Mouse (Mus musculus): Measurements from ENCODE around the gene Tmem175.

The Tmem175 gene

DNA sequence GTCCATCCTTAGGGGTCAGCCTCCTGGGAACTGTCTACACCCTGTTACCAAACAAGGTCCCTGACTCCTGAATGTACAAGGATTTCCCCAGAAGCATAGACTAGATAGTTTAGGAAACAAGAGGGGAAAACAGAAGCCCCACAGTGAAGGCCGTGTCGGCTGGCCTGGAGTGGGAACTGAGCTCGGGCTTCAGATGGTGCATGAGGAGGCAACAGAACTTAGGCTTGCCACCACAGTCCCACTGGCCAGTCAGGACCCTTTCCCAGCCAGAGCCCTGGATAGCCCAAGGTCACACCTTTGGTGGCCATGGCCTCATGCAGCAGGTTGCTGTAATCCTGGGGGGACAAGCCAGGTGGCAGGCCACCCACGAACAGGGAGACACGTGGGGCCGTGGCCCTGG lies 23.8 kb downstream of the Tmem175 start:
- no peak for DNase-seq (ENCODE audit: low spot score in 2 of 2)

DNA sequence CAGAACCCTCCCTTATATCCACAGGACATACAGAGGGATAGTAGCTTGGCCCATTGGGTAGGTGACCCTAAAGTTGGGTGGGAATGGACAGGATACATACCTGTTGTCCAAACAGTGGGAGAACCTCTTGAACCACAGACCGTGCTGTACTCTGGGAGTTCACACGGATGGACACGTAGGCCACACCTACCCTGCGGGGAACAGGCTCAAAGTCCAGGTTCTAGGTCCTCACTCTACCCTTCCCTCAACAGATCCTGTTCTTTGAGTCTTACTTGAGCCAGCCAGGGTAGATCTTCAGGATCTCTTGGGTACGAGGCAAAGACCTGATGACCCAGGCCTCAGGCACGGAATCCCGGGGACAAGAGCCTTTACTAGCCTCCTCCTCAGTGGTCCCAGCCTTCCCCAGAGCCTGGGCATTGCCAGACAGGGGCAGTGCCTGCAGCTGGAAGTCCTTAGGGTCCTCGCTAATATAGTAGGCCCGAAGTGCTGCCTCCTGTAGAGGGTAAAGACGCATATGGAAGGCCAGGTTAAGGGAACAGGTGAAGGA lies 24.9 kb downstream of the Tmem175 start:
- no peak for DNase-seq (ENCODE audit: low spot score in 2 of 2)

GRCm38 (mm10) chr5:108655381-108655780 lies 25.8 kb downstream of the Tmem175 start:
- DNase-seq (ENCODE audit: low spot score in 2 of 2): no peak

- no peak for DNase-seq (ENCODE audit: low spot score in 2 of 2)
These were observed 26.5 kb downstream of the Tmem175 start for GRCm38 (mm10) chr5:108655891-108656650.

- no peak for DNase-seq (ENCODE audit: low spot score in 2 of 2)
These were observed 27.8 kb downstream of the Tmem175 start for GRCm38 (mm10) chr5:108657406-108657805.

- DNase-seq (ENCODE audit: low spot score in 2 of 2): no peak
These were observed 29.0 kb downstream of the Tmem175 start for GRCm38 (mm10) chr5:108658611-108659010.

GRCm38 (mm10) chr5:108659698-108660631 lies 30.4 kb downstream of the Tmem175 start, which contains the start of gene Idua:
Gene Idua, plus strand, starts transcription at chr5:108660331.
- peak in 1 of 2 experiments; percentile 18 for DNase-seq (ENCODE audit: low spot score in 2 of 2)

DNA sequence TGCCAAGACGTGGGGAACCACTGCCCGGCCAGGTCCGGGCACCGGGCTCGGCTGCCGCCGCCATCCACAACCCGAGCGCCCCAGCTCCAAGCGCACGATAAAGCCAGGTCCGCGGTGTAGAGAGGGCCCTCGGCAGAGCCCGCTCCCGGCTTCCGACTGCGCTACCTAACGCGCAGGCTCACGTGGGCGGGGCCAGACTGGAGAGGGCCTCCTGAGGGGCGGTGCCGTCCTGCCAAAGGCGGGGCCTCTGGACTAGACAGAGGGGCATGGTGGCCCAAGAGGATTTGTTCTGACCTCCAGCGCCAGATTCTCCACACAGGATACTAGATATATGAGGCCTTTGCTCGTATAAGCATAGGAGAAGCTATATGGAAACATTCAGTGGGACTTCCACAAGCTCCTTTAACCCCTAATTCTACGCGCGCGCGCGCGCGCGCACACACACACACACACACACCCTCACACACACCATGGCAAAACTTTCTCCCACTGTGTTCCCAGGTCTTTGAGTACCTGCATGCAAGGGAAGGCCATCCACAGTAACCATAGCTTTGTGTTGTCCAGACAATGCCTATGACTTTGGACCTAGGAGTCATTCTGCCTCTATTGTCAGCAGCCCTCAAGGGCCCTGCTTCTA lies 31.2 kb downstream of the Tmem175 start:
- DNase-seq (ENCODE audit: low spot score in 2 of 2): peak; percentile 72 to 83

- no peak for DNase-seq (ENCODE audit: low spot score in 2 of 2)
These were observed 33.2 kb downstream of the Tmem175 start for GRCm38 (mm10) chr5:108662772-108663171.

- DNase-seq (ENCODE audit: low spot score in 2 of 2): no peak
These were observed 35.5 kb downstream of the Tmem175 start for GRCm38 (mm10) chr5:108665066-108665465.

DNA sequence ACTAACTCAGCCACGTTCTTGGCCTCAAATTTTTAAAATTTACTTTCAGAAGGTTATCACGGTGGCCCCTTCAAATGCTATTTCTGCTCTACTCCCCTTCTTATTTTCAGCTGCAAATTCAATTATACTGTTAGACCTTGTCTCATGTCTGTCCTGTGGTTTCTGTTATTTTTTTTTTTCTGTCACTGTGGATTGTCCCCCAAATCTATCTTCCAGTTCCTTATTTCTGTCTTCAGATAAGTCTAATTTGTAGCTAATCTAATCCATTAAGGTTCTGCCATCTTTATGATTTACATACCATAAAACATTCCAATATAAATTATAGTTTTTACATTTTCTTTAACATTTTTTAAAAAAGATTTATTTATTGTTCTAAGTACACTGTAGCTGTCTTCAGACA lies 37.8 kb downstream of the Tmem175 start:
- no peak for DNase-seq (ENCODE audit: low spot score in 2 of 2)

- no peak for DNase-seq (ENCODE audit: low spot score in 2 of 2)
These were observed 38.9 kb downstream of the Tmem175 start for GRCm38 (mm10) chr5:108668387-108668932.

DNA sequence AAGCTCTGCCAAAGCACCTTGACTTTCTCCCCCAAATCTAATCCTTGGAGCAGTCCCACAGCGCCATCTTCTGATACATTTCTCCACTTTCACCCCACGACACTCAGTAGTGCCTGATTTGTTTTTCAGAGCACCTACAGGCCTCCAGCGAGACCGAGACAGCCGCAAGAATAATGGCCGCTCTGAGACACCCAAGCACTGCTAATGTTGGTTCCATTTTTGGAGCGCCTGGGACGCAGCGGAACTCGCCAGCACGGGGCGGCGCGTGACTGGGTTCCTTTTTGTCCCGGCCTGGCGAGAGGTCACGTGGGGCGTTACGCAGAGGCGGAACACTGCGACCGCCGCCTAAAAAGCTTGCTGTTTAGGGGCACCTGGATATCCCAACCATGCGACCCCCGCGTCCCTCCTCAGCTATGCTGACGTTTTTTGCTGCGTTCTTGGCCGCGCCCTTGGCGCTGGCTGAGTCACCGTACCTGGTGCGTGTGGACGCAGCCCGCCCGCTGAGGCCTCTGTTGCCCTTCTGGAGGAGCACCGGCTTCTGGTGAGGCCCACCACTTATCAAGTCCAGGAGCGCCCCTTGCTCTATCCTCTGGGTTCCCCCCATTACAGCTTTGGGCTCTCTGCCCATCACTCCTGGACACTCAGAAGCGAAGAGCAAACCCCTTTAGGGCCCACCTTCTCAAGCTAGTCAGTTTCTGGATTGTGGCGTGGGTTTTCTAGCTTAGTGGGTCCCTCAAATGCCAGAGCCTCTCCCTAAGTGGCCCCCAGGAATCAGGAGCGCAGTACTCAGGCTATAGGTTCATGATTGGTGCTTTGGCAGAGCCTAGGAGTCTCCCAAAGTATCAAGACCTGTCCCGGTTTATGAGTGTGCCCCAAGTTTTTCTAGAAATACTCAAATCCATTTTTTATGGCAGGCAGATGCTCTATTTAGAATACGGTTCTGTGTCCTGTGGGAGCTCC lies 39.7 kb downstream of the Tmem175 start, which contains the start of gene Dgkq:
Gene Dgkq (minus strand): TSS at position 696 of the 960 bp plus-strand sequence.
- DNase-seq (ENCODE audit: low spot score in 2 of 2): peak; percentile 70 to 74

DNA sequence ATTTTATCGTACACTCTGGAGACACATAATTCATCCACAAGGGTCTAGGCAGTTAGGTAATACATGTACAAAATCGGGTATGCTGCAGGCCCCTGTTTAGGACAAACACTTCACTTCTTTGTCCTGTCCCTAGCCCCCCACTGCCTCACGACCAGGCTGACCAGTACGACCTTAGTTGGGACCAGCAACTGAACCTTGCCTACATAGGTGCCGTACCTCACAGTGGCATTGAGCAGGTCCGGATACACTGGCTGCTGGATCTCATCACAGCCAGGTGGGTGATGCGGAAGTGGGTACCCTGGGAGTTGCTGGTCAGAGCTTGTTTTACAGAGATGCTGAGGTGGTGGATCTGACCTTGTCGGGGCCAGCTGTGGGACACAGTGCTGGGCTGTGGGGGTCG lies 40.4 kb downstream of the Tmem175 start:
- DNase-seq (ENCODE audit: low spot score in 2 of 2): no peak

DNA sequence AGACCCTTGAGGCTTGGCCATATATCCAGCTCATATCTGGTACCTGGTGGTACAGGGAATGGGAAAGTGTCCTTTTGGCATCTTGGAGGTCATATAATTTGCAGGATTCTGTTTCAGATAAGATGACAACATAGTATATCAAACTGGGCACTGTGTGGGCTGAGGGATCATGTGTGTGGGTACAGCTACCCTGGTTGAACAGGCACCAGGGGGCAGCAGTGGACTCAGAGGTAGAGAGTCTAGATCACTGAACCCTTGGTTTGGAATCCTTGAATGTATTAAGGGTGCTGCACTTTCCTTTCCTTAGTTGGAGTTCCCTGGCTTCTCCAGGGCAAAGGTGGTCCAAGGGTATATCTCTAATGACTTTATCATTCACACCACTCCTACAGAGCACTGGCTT lies 41.2 kb downstream of the Tmem175 start:
- DNase-seq (ENCODE audit: low spot score in 2 of 2): peak in 1 of 2 experiments; percentile 62

DNA sequence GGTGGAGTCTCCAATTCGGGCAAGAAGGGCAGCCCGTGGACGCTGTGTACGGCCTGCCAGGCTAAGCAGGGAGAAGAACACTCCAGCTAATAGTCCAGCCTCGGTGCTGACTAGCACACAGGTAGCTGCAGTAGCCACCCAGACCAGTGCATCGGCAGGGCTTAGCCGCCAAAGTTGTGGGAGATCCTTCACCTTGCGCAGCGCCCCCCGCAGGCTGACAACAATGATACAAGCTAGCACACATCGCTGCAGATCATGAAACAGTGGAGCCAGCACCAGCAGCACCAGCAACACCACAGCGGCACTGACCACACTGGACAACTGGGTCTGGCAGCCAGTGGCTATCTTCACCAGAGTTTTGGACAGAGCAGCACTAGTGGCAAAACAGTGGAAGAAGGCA lies 42.2 kb downstream of the Tmem175 start:
- no peak for DNase-seq (ENCODE audit: low spot score in 2 of 2)

DNA sequence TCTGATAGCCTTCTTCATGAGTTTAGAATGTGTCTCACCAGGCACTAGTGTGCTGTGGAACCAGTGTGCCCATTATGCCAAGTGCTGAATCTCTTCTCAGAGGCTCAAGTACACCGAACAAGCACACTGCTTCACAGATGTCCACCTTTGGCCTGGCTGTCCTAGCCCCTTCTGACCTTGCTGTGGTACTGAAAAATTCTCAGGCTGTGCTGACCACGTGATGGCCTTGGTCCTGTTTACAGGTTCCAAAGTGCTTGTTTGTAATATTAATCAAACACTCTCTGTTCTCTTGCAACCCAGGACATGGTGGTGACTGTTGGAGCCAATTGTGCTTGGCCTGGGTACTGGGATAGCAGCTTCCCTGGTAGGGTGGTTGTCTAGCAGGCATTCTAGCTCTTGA lies 45.1 kb downstream of the Tmem175 start:
- DNase-seq (ENCODE audit: low spot score in 2 of 2): no peak

GRCm38 (mm10) chr5:108675251-108675816 lies 45.8 kb downstream of the Tmem175 start, which contains the start of gene Slc26a1:
Gene Slc26a1, minus strand, starts transcription at chr5:108675569.
- no peak for DNase-seq (ENCODE audit: low spot score in 2 of 2)

DNA sequence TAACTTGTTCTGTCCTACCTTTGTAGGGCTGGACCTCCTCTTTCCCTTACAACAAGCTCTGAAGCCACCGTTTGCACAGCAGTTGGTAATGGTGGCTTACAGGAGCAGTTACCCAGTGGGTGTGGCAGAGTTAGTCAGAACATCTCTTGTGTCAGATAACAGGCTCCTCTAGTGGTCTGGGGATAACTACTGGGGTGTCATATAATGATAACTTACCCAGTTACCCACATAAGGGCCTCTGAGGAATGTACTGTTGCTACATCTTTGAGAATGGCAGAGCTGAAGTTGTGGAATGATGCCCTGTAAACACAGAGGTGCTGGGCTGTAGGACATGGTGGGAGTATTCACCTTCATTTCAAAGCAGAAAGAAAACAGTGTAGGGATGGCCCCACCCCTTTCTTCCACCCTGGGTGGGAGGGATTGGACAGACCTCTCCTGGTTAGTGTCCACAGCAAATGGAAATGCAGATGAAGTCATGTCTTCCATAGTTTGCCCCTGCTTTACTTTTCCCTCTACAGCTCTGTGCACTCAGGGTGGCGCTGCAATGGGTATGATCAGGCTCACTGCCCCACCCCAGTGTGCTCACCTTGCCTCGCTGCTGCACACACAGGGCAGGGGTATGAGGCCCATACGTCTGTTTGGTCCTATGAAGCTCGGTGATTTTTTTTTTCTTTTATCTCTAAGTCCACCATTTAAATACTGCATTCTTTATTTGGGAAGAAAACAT lies 47.4 kb downstream of the Tmem175 start:
- DNase-seq (ENCODE audit: low spot score in 2 of 2): no peak

All from thymus, postnatal 10 days (tissue).